Mouse (Mus musculus) lung, postnatal 10 days (tissue): ENCODE measurements around the gene Lep.

Source experiments
- DNase-seq: peaks from one replicate; pipeline ENCODE4 v3.0.0; 2021

The Lep gene

GRCm38 (mm10) chr6:29118963-29119362, 58.9 kb downstream of the Lep start:
- DNase-seq: no peak

DNA sequence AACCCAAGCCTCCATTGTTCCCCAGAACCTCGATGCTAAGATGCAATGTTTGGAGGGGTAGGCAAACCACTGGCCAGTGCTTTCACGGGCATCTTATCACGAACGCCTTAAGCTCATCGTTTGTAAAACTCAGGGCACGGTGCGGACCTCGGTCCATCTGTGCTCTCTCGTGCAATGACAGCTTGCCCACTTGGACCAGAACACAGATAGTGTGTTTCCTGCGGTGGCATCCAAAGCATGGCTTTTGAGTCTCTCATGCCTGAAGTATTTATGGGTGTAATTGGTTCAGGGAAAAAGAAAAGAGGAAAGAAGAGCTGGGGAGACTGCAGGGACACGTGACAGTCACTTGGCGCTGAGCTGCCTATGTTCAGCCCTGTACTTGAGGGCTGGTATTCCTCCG, 60.0 kb downstream of the Lep start:
- no peak for DNase-seq
